11 mouse cellular contexts compared by ENCODE assay signal in genomic region chr17:28419636-28420035, GRCm38 (mm10). TPM values are rescaled to one million over a fixed set of nuclear protein-coding genes. Genes with fewer than 3 reads are reported as not detected.
DNase-seq lines count a peak whose midpoint lies in the region.
"Had no signal": no experiment of that assay in that cellular context is flagged by ENCODE, and none has a peak within 500 bp of the region (broad histone marks: within the 10 kb centered on the region; RNA-seq: fewer than 3 reads in every experiment).

No protein-coding gene starts in this region.

- peak; percentile 21 for DNase-seq in adrenal gland, postnatal 14 days
- no peak for DNase-seq in adrenal gland, adult 8-10 months
- peak; percentile 53 for DNase-seq in urinary bladder, adult 2 months (ENCODE audit: low spot score)
- DNase-seq in urinary bladder, postnatal 4 days (ENCODE audit: low spot score in 2 of 2), result no peak
- peak; percentile 51 to 57 for DNase-seq in kidney, postnatal 36 days
- peak; percentile 56 to 65 for DNase-seq in urinary bladder, postnatal 36 days (ENCODE audit: low spot score in 2 of 2)
- DNase-seq in cerebellum, adult 9-10 months, result no peak
- no peak for DNase-seq in midbrain, embryonic 10.5 days (ENCODE audit: low spot score)

- 91% methylated on average over 6 of the region's 6 CpGs for WGBS in midbrain, embryonic 10.5 days

- H3K4me3 ChIP-seq in midbrain, embryonic 10.5 days, result no peak overlapping the region
- H3K4me3 ChIP-seq: embryonic facial prominence, embryonic 12.5 days; hindbrain, embryonic 15.5 days had no signal

- H3K9me3 ChIP-seq in midbrain, embryonic 10.5 days (replicated peaks), result no peaks in the 10 kb centered on the region
- H3K9me3 ChIP-seq: embryonic facial prominence, embryonic 12.5 days; hindbrain, embryonic 15.5 days had no signal

- H3K4me1 ChIP-seq in midbrain, embryonic 10.5 days, result no peaks in the 10 kb centered on the region
- H3K4me1 ChIP-seq: hindbrain, embryonic 15.5 days had no signal

- H3K27me3 ChIP-seq in midbrain, embryonic 10.5 days (ENCODE audit: low read depth, poor library complexity, severe bottlenecking), result no peaks in the 10 kb centered on the region
- H3K27me3 ChIP-seq: embryonic facial prominence, embryonic 12.5 days; hindbrain, embryonic 15.5 days had no signal

- H3K36me3 ChIP-seq in midbrain, embryonic 10.5 days, result peaks cover 32% of the 10 kb centered on the region
- H3K36me3 ChIP-seq: hindbrain, embryonic 15.5 days had no signal

- H3K27ac ChIP-seq in midbrain, embryonic 10.5 days (replicated peaks), result no peak overlapping the region
- H3K27ac ChIP-seq: hindbrain, embryonic 15.5 days; liver, embryonic 14.5 days had no signal

RNA-seq across cellular contexts. Expression of gene Tulp1, which starts 54.6 kb away (rescaled TPM):
- 0.71 TPM in 1 of 2 replicates, not detected in the other for total RNA-seq in adrenal gland, postnatal 14 days (2021)
- total RNA-seq in adrenal gland, adult 8-10 months (2022), result under 1 TPM in 2 of 4 experiments, not detected in 2; 0.16 to 0.49 TPM
- 0.65 and 0.84 TPM in 2 replicates for polyA plus RNA-seq in urinary bladder, adult 2 months (2012; rRNA removed)
- 2.8 and 5.0 TPM in 2 replicates for polyA plus RNA-seq in midbrain, embryonic 10.5 days (2016; fragmentation: Nextera tagmentation; extraction: Ambion mirVana)

Comparison
In these comparisons a context has a peak if more than half of its experiments do, and no peak if none do; other contexts are left out.
1. DNase-seq: peak in adrenal gland, postnatal 14 days (single experiment), urinary bladder, adult 2 months (single experiment), kidney, postnatal 36 days (2 of 2) and urinary bladder, postnatal 36 days (2 of 2); none in adrenal gland, adult 8-10 months (single experiment), urinary bladder, postnatal 4 days (0 of 2), cerebellum, adult 9-10 months (single experiment) and midbrain, embryonic 10.5 days (single experiment).